Mouse (Mus musculus) cortical plate, adult 2 months (tissue): ENCODE results near the gene Apbb2.

Experiments used
- CTCF ChIP-seq: fragments of 200-500 bp; IDR thresholded peaks from 2 replicates; pipeline ENCODE4 v1.5.1; 2011; ENCODE audit warnings: mild to moderate bottlenecking, control low read depth, low read length; ENCODE audit not compliant: insufficient read depth; ENCODE audit errors: extremely low read depth
- POLR2A ChIP-seq: fragments of 200-500 bp; IDR thresholded peaks from 2 replicates; pipeline ENCODE4 v1.6.1; 2011; ENCODE audit warnings: mild to moderate bottlenecking, low read length, control low read depth; ENCODE audit not compliant: insufficient read depth; ENCODE audit errors: extremely low read depth

GRCm38 (mm10) chr5:66428071-66428470 lies 190.5 kb downstream of the Apbb2 start:
- TF ChIP-seq CTCF (no peak), POLR2A (no peak)
